Mouse (Mus musculus) hindbrain, embryonic 13.5 days (tissue): ENCODE data around the gene Phactr1. TPM values are rescaled to one million over a fixed set of nuclear protein-coding genes. Genes with fewer than 3 reads are reported as not detected.

Experiments used
- ATAC-seq: fragments of 200-750 bp; cut with Nextera tagmentation; 2 replicates; pipeline ENCODE4 v1.8.0; 2017; ENCODE audit warnings: moderate TSS enrichment; ENCODE audit not compliant: low FRiP score
- H3K27ac ChIP-seq: fragments of 300-500 bp; sonication (generic); 2 replicates; pipeline ENCODE4 v1.5.1; 2015; ENCODE audit warnings: inconsistent platforms, mild to moderate bottlenecking, moderate library complexity
- H3K27me3 ChIP-seq: fragments of 300-500 bp; sonication (generic); 2 replicates; pipeline ENCODE4 v1.6.1; 2015; ENCODE audit warnings: mild to moderate bottlenecking, inconsistent platforms
- H3K36me3 ChIP-seq: fragments of 300-500 bp; sonication (generic); 2 replicates; pipeline ENCODE4 v1.6.1; 2015; ENCODE audit warnings: mild to moderate bottlenecking, inconsistent platforms
- H3K4me1 ChIP-seq: fragments of 300-500 bp; sonication (generic); replicated peaks from 2 replicates; pipeline ENCODE4 v1.6.1; 2015; ENCODE audit warnings: inconsistent platforms
- H3K4me2 ChIP-seq: fragments of 300-500 bp; sonication (generic); 2 replicates; pipeline ENCODE4 v1.6.1; 2015; ENCODE audit warnings: inconsistent platforms, mild to moderate bottlenecking, moderate library complexity
- H3K4me3 ChIP-seq: fragments of 300-500 bp; sonication (generic); 2 replicates; pipeline ENCODE4 v1.5.1; 2015; ENCODE audit warnings: mild to moderate bottlenecking, inconsistent platforms
- H3K9ac ChIP-seq: fragments of 300-500 bp; sonication (generic); 2 replicates; pipeline ENCODE4 v1.6.1; 2015; ENCODE audit warnings: mild to moderate bottlenecking, inconsistent platforms
- H3K9me3 ChIP-seq: fragments of 300-500 bp; sonication (generic); 2 replicates; pipeline ENCODE4 v1.6.1; 2016; ENCODE audit warnings: inconsistent platforms
- WGBS: fragments of 180-500 bp; shearing (Covaris S2); methylation state at CpG from one replicate; pipeline ENCODE4 v1.1.7; 2015; 5-methylcytosine and 5-hydroxymethylcytosine counted together
- polyA plus RNA-seq: library from polyadenylated mRNA; unstranded; fragments of >200 nt; fragmentation: Nextera tagmentation; extraction: Ambion mirVana; gene quantifications from 2 replicates; pipeline ENCODE4 v1.2.1, GENCODE M21; 2015

Gene Phactr1
- polyA plus RNA-seq, 1 experiment from 2014 or later: 46.9 TPM

GRCm38 (mm10) chr13:42991164-42991563 is 310.7 kb downstream of the Phactr1 start:
- no peak overlapping the region for H3K9ac ChIP-seq
- H3K4me3 ChIP-seq: no peak overlapping the region
- H3K27me3 ChIP-seq: no peaks in the 10 kb centered on the region
- peaks cover 7% of the 10 kb centered on the region for H3K4me1 ChIP-seq
- no peak overlapping the region for H3K4me2 ChIP-seq
- ATAC-seq: no peak
- H3K9me3 ChIP-seq: 0 out of 2 replicates have a peak, but pooled peaks cover 5% of the 10 kb centered on the region
- WGBS: 85% methylated on average over 3 of the region's 3 CpGs
- H3K36me3 ChIP-seq: peaks cover 3% of the 10 kb centered on the region; the same call in 1 of the 2 replicates
- H3K27ac ChIP-seq: no peak overlapping the region

- no peak overlapping the region for H3K9ac ChIP-seq
- no peak overlapping the region for H3K4me2 ChIP-seq
- ATAC-seq: no peak
- peaks cover 7% of the 10 kb centered on the region for H3K4me1 ChIP-seq
- H3K27me3 ChIP-seq: no peaks in the 10 kb centered on the region
- 50% methylated on average over 4 of the region's 4 CpGs for WGBS
- H3K27ac ChIP-seq: no peak overlapping the region
- peaks cover 3% of the 10 kb centered on the region; the same call in 1 of the 2 replicates for H3K36me3 ChIP-seq
- no peak overlapping the region for H3K4me3 ChIP-seq
- H3K9me3 ChIP-seq: 0 out of 2 replicates have a peak, but pooled peaks cover 5% of the 10 kb centered on the region
Measured at GRCm38 (mm10) chr13:42992306-42992705, 311.9 kb downstream of the Phactr1 start.

GRCm38 (mm10) chr13:42994276-42994675 is 313.9 kb downstream of the Phactr1 start:
- Histone ChIP-seq H3K4me3 (no peak overlapping the region), H3K4me1 (peaks cover 7% of the 10 kb centered on the region), H3K9me3 (0 out of 2 replicates have a peak, but pooled peaks cover 5% of the 10 kb centered on the region), H3K36me3 (peaks cover 3% of the 10 kb centered on the region; the same call in 1 of the 2 replicates), H3K27ac (no peak overlapping the region), H3K27me3 (no peaks in the 10 kb centered on the region), H3K4me2 (no peak overlapping the region), H3K9ac (no peak overlapping the region)
- ATAC-seq: no peak
- 97% methylated on average over 3 of the region's 3 CpGs for WGBS

GRCm38 (mm10) chr13:42996188-42996587 is 315.8 kb downstream of the Phactr1 start:
- no peak overlapping the region for H3K9ac ChIP-seq
- no peak overlapping the region for H3K4me2 ChIP-seq
- H3K4me1 ChIP-seq: peaks cover 7% of the 10 kb centered on the region
- H3K9me3 ChIP-seq: 0 out of 2 replicates have a peak, but pooled peaks cover 5% of the 10 kb centered on the region
- ATAC-seq: no peak
- no peak overlapping the region for H3K4me3 ChIP-seq
- 63% methylated on average over 4 of the region's 4 CpGs for WGBS
- peaks cover 3% of the 10 kb centered on the region; the same call in 1 of the 2 replicates for H3K36me3 ChIP-seq
- no peak overlapping the region for H3K27ac ChIP-seq
- H3K27me3 ChIP-seq: no peaks in the 10 kb centered on the region

- no peak for ATAC-seq
- peaks cover 4% of the 10 kb centered on the region; the same call in 1 of the 2 replicates for H3K4me1 ChIP-seq
- 84% methylated on average over 3 of the region's 3 CpGs for WGBS
- no peak overlapping the region for H3K9ac ChIP-seq
- no peak overlapping the region for H3K27ac ChIP-seq
- no peaks in the 10 kb centered on the region for H3K27me3 ChIP-seq
- H3K4me2 ChIP-seq: no peak overlapping the region
- no peaks in the 10 kb centered on the region for H3K9me3 ChIP-seq
- no peaks in the 10 kb centered on the region for H3K36me3 ChIP-seq
- H3K4me3 ChIP-seq: no peak overlapping the region
Measured at GRCm38 (mm10) chr13:42999287-42999686, 318.9 kb downstream of the Phactr1 start.

GRCm38 (mm10) chr13:43005131-43005579 is 324.7 kb downstream of the Phactr1 start:
- H3K9ac ChIP-seq: no peak overlapping the region
- no peak overlapping the region for H3K4me3 ChIP-seq
- no peaks in the 10 kb centered on the region for H3K36me3 ChIP-seq
- H3K27ac ChIP-seq: no peak overlapping the region
- ATAC-seq: no peak
- WGBS: 30% methylated on average over 3 of the region's 3 CpGs
- no peaks in the 10 kb centered on the region for H3K9me3 ChIP-seq
- no peaks in the 10 kb centered on the region for H3K27me3 ChIP-seq
- peaks cover 6% of the 10 kb centered on the region for H3K4me1 ChIP-seq
- H3K4me2 ChIP-seq: no peak overlapping the region

GRCm38 (mm10) chr13:43008466-43008865 is 328.0 kb downstream of the Phactr1 start:
- H3K4me3 ChIP-seq: no peak overlapping the region
- no peaks in the 10 kb centered on the region for H3K36me3 ChIP-seq
- no peak overlapping the region for H3K9ac ChIP-seq
- WGBS: 77% methylated on average over 5 of the region's 5 CpGs
- no peak for ATAC-seq
- no peak overlapping the region for H3K4me2 ChIP-seq
- H3K9me3 ChIP-seq: no peaks in the 10 kb centered on the region
- H3K27me3 ChIP-seq: no peaks in the 10 kb centered on the region
- peaks cover 10% of the 10 kb centered on the region for H3K4me1 ChIP-seq
- H3K27ac ChIP-seq: no peak overlapping the region

- Histone ChIP-seq H3K4me2 (no peak overlapping the region), H3K4me1 (peaks cover 14% of the 10 kb centered on the region), H3K4me3 (no peak overlapping the region), H3K27ac (no peak overlapping the region), H3K36me3 (no peaks in the 10 kb centered on the region), H3K9ac (no peak overlapping the region), H3K9me3 (no peaks in the 10 kb centered on the region), H3K27me3 (no peaks in the 10 kb centered on the region)
- no peak for ATAC-seq
- 92% methylated on average over 3 of the region's 3 CpGs for WGBS
Measured at GRCm38 (mm10) chr13:43009596-43009995, 329.2 kb downstream of the Phactr1 start.

- Histone ChIP-seq H3K27me3 (no peaks in the 10 kb centered on the region), H3K4me2 (no peak overlapping the region), H3K4me1 (peaks cover 8% of the 10 kb centered on the region), H3K4me3 (no peak overlapping the region), H3K27ac (no peak overlapping the region), H3K9me3 (no peaks in the 10 kb centered on the region), H3K9ac (no peak overlapping the region), H3K36me3 (no peaks in the 10 kb centered on the region)
- 47% methylated on average over 3 of the region's 3 CpGs for WGBS
- ATAC-seq: no peak
Measured at GRCm38 (mm10) chr13:43011516-43011915, 331.1 kb downstream of the Phactr1 start.

- Histone ChIP-seq H3K27ac (no peak overlapping the region; the same call in 1 of the 2 replicates), H3K4me1 (peaks cover 11% of the 10 kb centered on the region), H3K9me3 (no peaks in the 10 kb centered on the region), H3K27me3 (no peaks in the 10 kb centered on the region), H3K36me3 (no peaks in the 10 kb centered on the region), H3K4me2 (no peak overlapping the region), H3K9ac (no peak overlapping the region), H3K4me3 (no peak overlapping the region)
- WGBS: 56% methylated on average over 4 of the region's 4 CpGs
- ATAC-seq: peak; percentile 21; the same call in 1 of the 2 replicates
Measured at GRCm38 (mm10) chr13:43013984-43014383, 333.6 kb downstream of the Phactr1 start.

GRCm38 (mm10) chr13:43015768-43016167 is 335.3 kb downstream of the Phactr1 start:
- 71% methylated on average over 6 of the region's 6 CpGs for WGBS
- Histone ChIP-seq H3K4me1 (peaks cover 12% of the 10 kb centered on the region), H3K27me3 (no peaks in the 10 kb centered on the region), H3K4me2 (no peak overlapping the region), H3K9ac (no peak overlapping the region), H3K27ac (no peak overlapping the region), H3K4me3 (no peak overlapping the region), H3K9me3 (no peaks in the 10 kb centered on the region), H3K36me3 (no peaks in the 10 kb centered on the region; the same call in 1 of the 2 replicates)
- ATAC-seq: no peak

- ATAC-seq: no peak
- no peak overlapping the region for H3K4me2 ChIP-seq
- no peak overlapping the region for H3K27ac ChIP-seq
- no peak overlapping the region for H3K4me3 ChIP-seq
- no peaks in the 10 kb centered on the region for H3K27me3 ChIP-seq
- WGBS: 45% methylated on average over 5 of the region's 5 CpGs
- peaks cover 7% of the 10 kb centered on the region; the same call in 1 of the 2 replicates for H3K4me1 ChIP-seq
- no peak overlapping the region for H3K9ac ChIP-seq
- H3K9me3 ChIP-seq: no peaks in the 10 kb centered on the region
- H3K36me3 ChIP-seq: no peaks in the 10 kb centered on the region; the same call in 1 of the 2 replicates
Measured at GRCm38 (mm10) chr13:43018863-43019262, 338.4 kb downstream of the Phactr1 start.

GRCm38 (mm10) chr13:43021031-43021430 is 340.6 kb downstream of the Phactr1 start:
- H3K4me3 ChIP-seq: no peak overlapping the region
- H3K4me2 ChIP-seq: no peak overlapping the region

More at GRCm38 (mm10) chr13:43021031-43021430, 340.6 kb downstream of the Phactr1 start:
- Histone ChIP-seq H3K27ac (no peak overlapping the region), H3K9me3 (no peaks in the 10 kb centered on the region), H3K36me3 (no peaks in the 10 kb centered on the region; the same call in 1 of the 2 replicates), H3K4me1 (peaks cover 4% of the 10 kb centered on the region; the same call in 1 of the 2 replicates), H3K9ac (no peak overlapping the region), H3K27me3 (no peaks in the 10 kb centered on the region)
- ATAC-seq: no peak
- 74% methylated on average over 6 of the region's 6 CpGs for whole genome bisulfite sequencing
